Mouse (Mus musculus) lung, postnatal 0 days (tissue): ENCODE data around the gene Rhod.

ENCODE experiments used
- CTCF ChIP-seq: IDR thresholded peaks from 2 replicates; pipeline ENCODE4 v1.5.1; 2016; ENCODE audit warnings: antibody characterized with exemption, mild to moderate bottlenecking
- EP300 ChIP-seq: IDR thresholded peaks from 2 replicates; pipeline ENCODE4 v1.6.1; 2016; ENCODE audit warnings: antibody characterized with exemption, mild to moderate bottlenecking, control low read depth

GRCm38 (mm10) chr19:4439161-4439801 is at the start of gene Rhod:
- TF ChIP-seq CTCF (no peak), EP300 (no peak)
